Mouse (Mus musculus): ENCODE data around the gene Hoxd10. TPM values are rescaled to one million over a fixed set of nuclear protein-coding genes. Genes with fewer than 3 reads are reported as not detected.

Hoxd10 gene
- polyA plus RNA-seq, 1 experiment from 2014 or later: 51.1 TPM

- H3K4me1 ChIP-seq: peaks cover 76% of the 10 kb centered on the region
- under 1% methylated on average over 84 of the region's 86 CpGs for WGBS
- H3K27ac ChIP-seq: peak overlapping the region; percentile 99
- H3K27me3 ChIP-seq (ENCODE audit: low read depth, poor library complexity, severe bottlenecking): peaks cover 54% of the 10 kb centered on the region
- peak; percentile 82 for DNase-seq (ENCODE audit: low spot score)
- H3K4me3 ChIP-seq: peak overlapping the region; percentile 80
- no peaks in the 10 kb centered on the region for H3K9me3 ChIP-seq (replicated peaks)
- 0 out of 2 replicates have a peak, but pooled peaks cover 7% of the 10 kb centered on the region for H3K36me3 ChIP-seq
These were observed 6.7 kb downstream of the Hoxd10 start for GRCm38 (mm10) chr2:74698201-74699052.

DNA sequence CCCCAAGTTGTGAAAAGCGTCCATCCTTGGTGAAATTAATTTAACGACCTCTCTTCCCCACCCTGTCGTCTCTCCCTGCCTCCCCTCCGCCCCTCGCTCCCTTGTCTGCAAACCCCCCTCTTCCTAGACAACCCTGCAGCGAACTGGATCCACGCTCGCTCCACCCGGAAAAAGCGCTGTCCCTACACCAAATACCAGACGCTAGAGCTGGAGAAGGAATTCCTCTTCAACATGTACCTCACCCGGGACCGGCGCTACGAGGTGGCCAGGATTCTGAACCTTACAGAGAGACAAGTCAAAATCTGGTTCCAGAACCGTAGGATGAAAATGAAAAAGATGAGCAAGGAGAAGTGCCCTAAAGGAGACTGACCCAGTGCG is 7.3 kb downstream of the Hoxd10 start:
- H3K27me3 ChIP-seq (ENCODE audit: low read depth, poor library complexity, severe bottlenecking): peaks cover 54% of the 10 kb centered on the region
- 0 out of 2 replicates have a peak, but pooled peaks cover 5% of the 10 kb centered on the region for H3K36me3 ChIP-seq
- WGBS: under 1% methylated on average over 17 of the region's 17 CpGs
- H3K4me3 ChIP-seq: peak overlapping the region; percentile 80
- no peaks in the 10 kb centered on the region for H3K9me3 ChIP-seq (replicated peaks)
- peaks cover 82% of the 10 kb centered on the region for H3K4me1 ChIP-seq
- peak overlapping the region; percentile 99 for H3K27ac ChIP-seq
- DNase-seq (ENCODE audit: low spot score): peak; percentile 74

- H3K27me3 ChIP-seq (ENCODE audit: low read depth, poor library complexity, severe bottlenecking): peaks cover 50% of the 10 kb centered on the region
- WGBS: 2% methylated on average over 23 of the region's 23 CpGs
These were observed 8.2 kb downstream of the Hoxd10 start for GRCm38 (mm10) chr2:74699664-74700545.

GRCm38 (mm10) chr2:74700546-74701112 is 8.9 kb downstream of the Hoxd10 start:
- DNase-seq (ENCODE audit: low spot score): peak; percentile 74
- Histone ChIP-seq H3K27me3 (ENCODE audit: low read depth, poor library complexity, severe bottlenecking) (peaks cover 43% of the 10 kb centered on the region), H3K4me3 (peak overlapping the region; percentile 80), H3K27ac (peak overlapping the region; percentile 99), H3K4me1 (peaks cover 82% of the 10 kb centered on the region), H3K9me3 (replicated peaks) (no peaks in the 10 kb centered on the region), H3K36me3 (no peaks in the 10 kb centered on the region)
- WGBS: under 1% methylated on average over 22 of the region's 22 CpGs

More at GRCm38 (mm10) chr2:74699664-74700545, 8.2 kb downstream of the Hoxd10 start:
- H3K27ac ChIP-seq: peak overlapping the region; percentile 99
- 0 out of 2 replicates have a peak, but pooled peaks cover 4% of the 10 kb centered on the region for H3K36me3 ChIP-seq
- no peaks in the 10 kb centered on the region for H3K9me3 ChIP-seq (replicated peaks)
- peak overlapping the region; percentile 80 for H3K4me3 ChIP-seq
- H3K4me1 ChIP-seq: peaks cover 89% of the 10 kb centered on the region
- peak; percentile 74 for DNase-seq (ENCODE audit: low spot score)

- no peaks in the 10 kb centered on the region for H3K36me3 ChIP-seq
- DNase-seq (ENCODE audit: low spot score): peak; percentile 91
- peak overlapping the region; percentile 99 for H3K27ac ChIP-seq
- H3K9me3 ChIP-seq (replicated peaks): no peaks in the 10 kb centered on the region
- H3K27me3 ChIP-seq (ENCODE audit: low read depth, poor library complexity, severe bottlenecking): peaks cover 34% of the 10 kb centered on the region
- H3K4me3 ChIP-seq: peak overlapping the region; percentile 80
- peaks cover 72% of the 10 kb centered on the region for H3K4me1 ChIP-seq
- 9% methylated on average over 17 of the region's 17 CpGs for WGBS
These were observed 10.5 kb downstream of the Hoxd10 start for GRCm38 (mm10) chr2:74701949-74702819.

GRCm38 (mm10) chr2:74702820-74703219 is 11.1 kb downstream of the Hoxd10 start:
- peaks cover 32% of the 10 kb centered on the region for H3K27me3 ChIP-seq (ENCODE audit: low read depth, poor library complexity, severe bottlenecking)
- no peaks in the 10 kb centered on the region for H3K9me3 ChIP-seq (replicated peaks)
- H3K4me1 ChIP-seq: peaks cover 73% of the 10 kb centered on the region
- H3K4me3 ChIP-seq: peak overlapping the region; percentile 80
- WGBS: 14% methylated on average over 6 of the region's 6 CpGs
- H3K36me3 ChIP-seq: peaks cover 2% of the 10 kb centered on the region; the same call in 1 of the 2 replicates
- peak overlapping the region; percentile 99 for H3K27ac ChIP-seq
- DNase-seq (ENCODE audit: low spot score): no peak

DNA sequence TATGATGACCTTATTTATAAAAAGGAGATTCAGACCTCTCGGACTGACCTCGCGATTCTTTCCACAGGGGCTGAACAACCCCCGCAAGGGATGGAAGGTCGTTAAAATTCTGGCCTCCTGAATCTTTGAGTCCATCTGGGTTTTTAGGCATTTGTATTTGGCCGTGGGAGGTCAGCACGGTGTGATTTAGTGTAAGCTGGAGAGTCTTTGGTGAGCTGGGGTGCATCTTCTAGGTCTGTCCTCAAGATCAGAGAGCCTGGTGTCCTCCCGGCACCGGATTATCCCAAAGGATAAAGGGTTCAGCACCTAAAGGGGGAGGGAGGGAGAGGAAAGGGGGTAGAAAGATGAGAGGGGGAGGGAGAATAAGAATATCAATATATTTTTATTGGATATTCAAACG is 11.6 kb downstream of the Hoxd10 start:
- no peaks in the 10 kb centered on the region for H3K9me3 ChIP-seq (replicated peaks)
- DNase-seq (ENCODE audit: low spot score): peak; percentile 36
- peaks cover 76% of the 10 kb centered on the region for H3K4me1 ChIP-seq
- peak overlapping the region; percentile 99 for H3K27ac ChIP-seq
- H3K4me3 ChIP-seq: peak overlapping the region; percentile 80
- H3K36me3 ChIP-seq: peaks cover 3% of the 10 kb centered on the region; the same call in 1 of the 2 replicates
- peaks cover 37% of the 10 kb centered on the region for H3K27me3 ChIP-seq (ENCODE audit: low read depth, poor library complexity, severe bottlenecking)
- WGBS: 4% methylated on average over 10 of the region's 10 CpGs

DNA sequence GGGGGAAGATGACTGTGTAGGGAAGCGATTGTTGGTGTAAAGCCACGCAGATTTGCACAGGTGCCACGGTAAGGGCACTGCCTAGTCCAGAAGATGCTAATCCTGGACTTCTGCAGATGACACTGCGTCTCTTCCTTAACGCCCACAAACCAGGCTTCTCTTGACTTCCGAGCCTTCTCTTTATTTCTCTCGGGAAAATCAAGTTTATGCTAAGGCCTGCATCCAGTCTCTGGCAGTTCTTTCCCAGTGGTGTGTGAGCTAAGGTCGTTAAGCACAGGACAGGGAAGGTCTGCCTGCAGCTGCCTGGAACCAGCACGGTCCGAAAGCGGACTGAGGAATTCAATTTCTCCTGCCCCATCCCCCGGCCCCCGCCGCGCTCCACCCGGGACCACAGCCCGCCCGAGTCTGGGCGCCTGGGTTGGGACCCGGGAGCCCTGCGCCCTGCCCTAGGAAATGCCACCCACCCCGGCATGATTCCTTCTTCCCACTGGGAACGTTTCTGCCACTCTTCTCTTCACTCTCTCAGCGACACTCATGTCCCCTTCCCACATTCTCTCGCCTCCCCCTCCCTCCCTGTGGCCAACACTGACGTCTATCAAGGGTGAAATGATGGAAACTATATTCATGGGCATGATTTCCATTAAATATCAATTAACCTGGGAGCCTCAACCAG is 12.1 kb downstream of the Hoxd10 start:
- Histone ChIP-seq H3K27me3 (ENCODE audit: low read depth, poor library complexity, severe bottlenecking) (peaks cover 42% of the 10 kb centered on the region), H3K27ac (peak overlapping the region; percentile 99), H3K4me3 (peak overlapping the region; percentile 80), H3K36me3 (peaks cover 3% of the 10 kb centered on the region; the same call in 1 of the 2 replicates), H3K9me3 (replicated peaks) (no peaks in the 10 kb centered on the region), H3K4me1 (peaks cover 78% of the 10 kb centered on the region)
- 2% methylated on average over 26 of the region's 26 CpGs for WGBS
- DNase-seq (ENCODE audit: low spot score): peak; percentile 78

GRCm38 (mm10) chr2:74704393-74704998 is 12.8 kb downstream of the Hoxd10 start, which contains the start of gene Hoxd8:
TSS of gene Hoxd8 (plus strand) at chr2:74704615.
- peaks cover 3% of the 10 kb centered on the region; the same call in 1 of the 2 replicates for H3K36me3 ChIP-seq
- H3K27me3 ChIP-seq (ENCODE audit: low read depth, poor library complexity, severe bottlenecking): peaks cover 47% of the 10 kb centered on the region
- 1% methylated on average over 52 of the region's 52 CpGs for WGBS
- H3K4me3 ChIP-seq: peak within 1 kb of the TSS; percentile 80
- peak within 1 kb of the TSS; percentile 99 for H3K27ac ChIP-seq
- H3K9me3 ChIP-seq (replicated peaks): no peaks in the 10 kb centered on the region
- peak; percentile 93 for DNase-seq (ENCODE audit: low spot score)
- peaks cover 78% of the 10 kb centered on the region for H3K4me1 ChIP-seq

DNA sequence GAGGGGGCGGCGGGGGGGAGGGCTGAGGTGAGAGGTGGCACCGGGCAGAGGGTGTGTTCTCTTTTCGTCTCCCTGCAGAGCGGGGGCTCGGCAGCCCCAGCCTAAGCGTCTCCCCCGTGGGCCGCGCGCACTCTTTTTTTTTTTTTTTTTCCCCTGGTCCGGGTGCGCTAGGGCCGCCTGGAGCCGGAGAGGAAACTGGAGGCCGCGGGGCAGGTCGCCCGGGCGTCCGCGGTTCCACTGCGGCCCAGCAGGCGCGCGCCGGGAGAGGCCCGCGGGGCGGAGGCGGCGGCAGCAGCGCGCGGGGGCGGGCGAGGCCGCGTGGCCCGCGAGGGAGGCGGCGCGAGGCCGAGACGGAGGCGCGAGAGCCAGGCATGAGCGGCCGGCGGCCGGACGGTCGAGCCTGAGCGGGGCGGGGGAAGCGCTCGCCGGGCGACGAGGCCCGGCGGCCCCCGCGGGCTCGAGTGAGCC is 13.3 kb downstream of the Hoxd10 start:
- peaks cover 48% of the 10 kb centered on the region for H3K27me3 ChIP-seq (ENCODE audit: low read depth, poor library complexity, severe bottlenecking)
- peaks cover 78% of the 10 kb centered on the region for H3K4me1 ChIP-seq
- H3K36me3 ChIP-seq: peaks cover 3% of the 10 kb centered on the region; the same call in 1 of the 2 replicates
- peak overlapping the region; percentile 80 for H3K4me3 ChIP-seq
- H3K27ac ChIP-seq: peak overlapping the region; percentile 99
- DNase-seq (ENCODE audit: low spot score): no peak
- no peaks in the 10 kb centered on the region for H3K9me3 ChIP-seq (replicated peaks)
- 3% methylated on average over 62 of the region's 66 CpGs for WGBS

All from limb, embryonic 10.5 days (tissue).